Mouse (Mus musculus): Measurements from ENCODE around the gene Rufy1.
A peak's percentile ranks its signal among the peaks of the same experiment; 100 is the strongest.
"Not testable (repeated sequence)": the region's sequence is repeated elsewhere in the genome, so short reads cannot be mapped to it uniquely, and the experiment has no call there.

The Rufy1 gene

DNA sequence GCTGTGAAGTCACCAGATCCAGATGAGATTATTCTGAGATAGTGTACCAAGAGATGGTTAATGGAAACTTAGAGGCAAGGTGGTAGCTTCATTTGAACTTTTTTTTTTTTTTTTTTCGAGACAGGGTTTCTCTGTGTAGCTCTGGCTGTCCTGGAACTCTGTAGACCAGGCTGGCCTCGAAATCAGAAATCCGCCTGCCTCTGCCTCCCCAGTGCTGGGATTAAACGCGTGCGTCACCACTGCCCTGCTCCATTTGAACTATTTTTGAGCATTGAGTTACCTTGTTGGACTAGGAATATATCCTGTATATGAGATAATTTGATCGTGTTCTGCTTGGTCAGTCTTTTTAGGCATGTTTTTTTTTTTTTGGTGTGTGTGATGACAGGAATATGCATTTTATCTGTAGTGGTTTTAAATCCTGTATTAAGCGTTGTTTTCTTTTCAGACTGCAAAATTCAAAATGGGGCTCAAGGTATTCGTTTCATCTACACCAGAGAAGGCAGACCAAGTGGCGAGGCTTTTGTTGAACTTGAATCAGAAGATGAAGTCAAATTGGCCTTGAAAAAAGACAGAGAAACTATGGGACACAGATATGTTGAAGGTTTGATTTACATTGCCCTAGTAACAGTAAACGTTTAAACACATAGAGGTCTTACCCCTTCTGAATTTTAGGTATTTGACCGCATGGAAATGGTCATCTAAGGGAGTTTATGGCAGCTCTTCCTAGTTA, 51.7 kb downstream of the Rufy1 start:
- DNase-seq (ENCODE audit: low read depth, low spot score), result no peak

DNA sequence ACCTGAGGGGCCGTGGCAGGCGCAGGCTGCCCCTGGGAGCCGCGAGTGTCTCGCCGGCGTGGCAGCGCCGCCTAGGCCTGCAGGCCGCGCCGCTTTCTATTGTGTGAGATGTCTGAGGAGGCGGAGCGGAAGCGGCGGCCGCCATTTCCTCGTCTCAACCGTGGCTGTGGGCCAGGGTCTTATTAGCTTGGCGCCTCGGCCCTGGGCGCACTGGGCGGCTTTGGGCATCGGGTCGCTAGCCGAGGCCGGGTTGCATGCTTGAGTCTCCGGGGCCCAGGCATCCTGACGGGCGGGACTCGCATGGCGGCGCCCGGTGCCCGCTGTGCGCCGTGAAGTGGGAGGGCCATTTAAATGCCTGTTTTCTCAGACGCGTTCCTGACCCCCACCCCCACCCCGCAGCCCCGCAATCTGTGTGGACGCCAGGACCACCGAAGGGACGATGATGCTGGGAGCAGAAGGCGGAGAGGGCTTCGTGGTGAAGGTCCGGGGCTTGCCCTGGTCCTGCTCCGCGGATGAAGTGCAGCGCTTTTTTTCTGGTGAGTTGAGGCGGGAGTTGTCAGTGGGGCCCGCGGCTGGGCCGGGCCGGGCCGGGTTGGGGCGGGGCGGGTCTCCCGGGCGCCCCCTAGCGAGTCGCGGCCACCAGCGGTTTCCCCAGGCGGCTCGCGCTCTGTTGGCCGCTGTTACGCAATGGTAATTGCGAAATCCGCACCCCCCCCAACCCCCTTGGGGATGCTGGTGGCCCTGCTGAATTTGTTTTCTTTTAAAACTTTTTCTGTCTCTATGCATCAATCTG, 52.8 kb downstream of the Rufy1 start:
- peak; percentile 87 for DNase-seq (ENCODE audit: low read depth, low spot score)

DNA sequence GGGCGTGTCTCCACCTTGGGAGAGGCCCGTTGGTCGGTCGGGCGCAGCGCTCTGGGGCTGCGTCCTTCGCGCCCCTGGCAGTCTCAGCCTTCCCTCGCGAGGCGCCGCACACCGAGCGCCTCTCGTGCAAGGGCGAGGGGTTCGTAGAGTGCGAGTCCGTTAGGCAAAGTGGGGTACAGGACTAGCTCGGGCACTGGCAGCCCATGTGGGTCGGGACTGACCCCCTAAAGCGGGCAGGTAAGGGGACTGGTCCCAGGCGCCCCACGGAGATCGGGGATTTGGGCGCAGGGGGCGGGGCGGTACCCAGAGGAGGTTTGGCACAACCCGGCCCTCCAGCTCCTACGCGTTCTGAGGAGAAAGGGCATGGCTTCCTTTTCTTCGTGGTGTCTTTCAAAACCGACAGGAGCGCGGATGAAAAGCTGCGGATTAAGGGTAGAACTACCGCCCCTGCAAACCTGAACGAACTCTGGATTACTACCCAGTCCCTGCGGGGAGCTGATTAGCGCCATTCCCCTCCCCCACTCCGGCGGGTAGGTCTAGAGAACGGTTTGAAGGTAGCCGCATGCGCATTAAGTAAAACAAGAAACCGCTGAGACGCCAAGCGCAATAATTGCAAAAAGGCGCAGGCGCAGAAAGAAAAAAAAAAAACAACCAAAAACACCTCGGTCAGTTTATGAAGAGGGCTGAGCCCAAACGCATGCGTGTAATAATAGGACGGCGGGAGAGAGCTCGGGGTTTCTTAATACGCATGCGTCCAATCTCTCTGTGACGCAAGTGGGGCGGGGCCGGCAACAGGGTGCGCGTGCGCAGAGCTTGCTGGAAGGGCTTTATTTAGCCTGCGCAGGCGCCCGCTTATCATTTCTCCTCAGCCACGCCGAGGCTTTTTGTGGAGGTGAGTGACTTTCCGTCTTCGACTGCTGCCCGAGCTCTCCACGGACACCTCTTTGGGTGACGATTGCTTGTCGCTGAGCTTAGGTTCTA, 53.7 kb downstream of the Rufy1 start, which contains the start of gene Hnrnph1:
Hnrnph1 (plus strand) TSS at position 80 of the 981 bp plus-strand sequence.
- peak; percentile 100 for DNase-seq (ENCODE audit: low read depth, low spot score)

DNA sequence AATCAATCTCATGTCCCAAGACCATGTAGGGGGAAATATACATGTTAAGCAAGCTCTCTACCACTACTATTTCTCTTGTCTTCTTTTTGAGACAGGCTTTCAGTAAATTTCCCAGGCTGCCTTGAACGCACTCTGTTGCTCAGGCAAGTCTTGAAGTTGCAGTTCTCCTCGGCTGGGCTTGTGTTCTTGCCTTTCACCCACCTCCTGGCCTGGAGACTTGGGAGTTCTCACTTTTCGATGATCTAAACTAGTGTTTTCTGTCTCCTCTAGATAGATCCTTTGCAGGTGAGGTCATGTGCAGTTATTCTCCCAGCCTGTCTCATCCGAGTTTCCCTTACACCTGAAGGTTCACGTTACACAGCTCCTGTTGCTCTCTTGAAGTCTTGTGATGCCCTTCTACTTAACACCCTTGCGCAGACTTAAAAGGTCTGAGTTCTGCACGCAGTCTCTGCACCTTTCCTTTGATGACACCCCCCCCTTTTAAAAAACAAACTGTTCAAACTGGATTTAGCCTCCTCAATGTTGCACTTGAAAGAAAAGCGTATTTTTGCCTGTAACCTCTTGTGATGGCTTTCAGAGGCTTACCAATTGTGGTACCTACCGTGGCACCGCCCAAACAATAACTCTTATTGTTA, 54.7 kb downstream of the Rufy1 start:
- no peak for DNase-seq (ENCODE audit: low read depth, low spot score)

DNA sequence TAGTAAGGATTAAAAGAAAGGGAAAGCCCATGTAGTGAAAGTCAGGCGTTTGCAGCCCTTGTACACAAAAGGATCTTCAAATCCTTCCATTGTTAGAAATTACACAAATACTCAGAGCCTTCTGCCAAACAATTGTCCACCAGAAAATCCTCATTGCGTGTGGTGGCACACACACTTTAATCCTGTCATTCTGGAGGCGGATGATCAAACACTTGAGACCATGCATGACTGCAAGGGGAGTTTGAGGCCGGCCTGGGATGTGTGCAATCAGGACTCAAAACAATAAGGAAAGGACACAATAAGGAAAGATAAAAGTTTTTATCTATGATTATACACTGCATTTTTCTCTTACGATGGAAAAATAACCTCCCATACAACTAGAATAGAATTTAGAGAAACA, 55.5 kb downstream of the Rufy1 start:
- DNase-seq (ENCODE audit: low read depth, low spot score), result no peak

DNA sequence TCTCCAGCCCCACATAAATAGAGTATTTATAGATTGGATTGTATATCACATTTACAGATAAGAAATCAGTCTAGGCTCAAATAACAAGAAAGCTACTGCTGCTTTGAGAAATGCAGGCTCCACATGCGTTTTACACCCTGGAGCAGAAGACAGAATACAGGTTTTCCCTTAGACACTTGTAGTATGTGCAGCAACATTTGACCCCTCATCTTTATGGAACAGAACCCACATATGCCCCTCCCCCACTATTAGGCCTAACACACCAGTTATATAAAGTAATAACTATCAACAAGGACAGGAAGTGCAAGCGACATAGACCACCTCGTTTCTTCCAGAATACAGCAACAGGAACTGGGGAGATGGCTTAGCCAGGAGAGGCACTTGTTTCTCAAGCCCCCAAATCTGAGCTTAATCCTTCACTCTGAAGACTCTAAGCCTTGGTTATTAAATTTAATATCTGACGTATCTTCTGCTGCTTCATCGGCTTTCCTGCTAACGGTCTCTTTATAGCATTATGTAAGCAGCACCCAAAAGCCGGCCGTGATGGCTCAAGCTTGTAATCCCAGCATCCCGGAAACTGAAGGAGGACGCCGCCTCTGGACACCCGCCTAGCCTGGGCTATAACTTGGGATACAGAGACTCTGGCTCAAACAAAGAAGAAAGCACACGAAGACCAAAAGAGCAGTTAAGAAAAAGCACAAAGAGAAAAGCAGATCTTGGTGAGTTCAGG, 56.5 kb downstream of the Rufy1 start:
- no peak for DNase-seq (ENCODE audit: low read depth, low spot score)

DNA sequence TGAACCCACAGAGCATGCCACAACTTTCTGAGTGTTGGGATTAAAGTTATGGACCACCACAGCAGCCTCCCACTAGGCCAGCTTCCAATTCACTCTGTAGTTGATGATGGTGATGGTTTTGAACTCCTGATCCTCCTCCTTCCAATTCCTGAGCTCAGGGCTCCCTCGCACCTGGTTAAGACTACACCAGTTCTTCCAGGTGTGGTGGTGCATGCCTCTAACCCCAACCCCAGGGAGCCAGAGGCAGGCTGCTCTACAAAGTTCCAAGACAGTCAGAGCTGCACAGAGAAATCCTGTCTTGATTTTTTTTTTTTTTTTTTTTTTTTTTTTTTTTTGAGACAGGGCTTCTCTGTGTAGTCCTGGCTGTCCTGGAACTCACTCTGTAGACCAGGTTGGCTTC, 57.3 kb downstream of the Rufy1 start:
- no peak for DNase-seq (ENCODE audit: low read depth, low spot score)

DNA sequence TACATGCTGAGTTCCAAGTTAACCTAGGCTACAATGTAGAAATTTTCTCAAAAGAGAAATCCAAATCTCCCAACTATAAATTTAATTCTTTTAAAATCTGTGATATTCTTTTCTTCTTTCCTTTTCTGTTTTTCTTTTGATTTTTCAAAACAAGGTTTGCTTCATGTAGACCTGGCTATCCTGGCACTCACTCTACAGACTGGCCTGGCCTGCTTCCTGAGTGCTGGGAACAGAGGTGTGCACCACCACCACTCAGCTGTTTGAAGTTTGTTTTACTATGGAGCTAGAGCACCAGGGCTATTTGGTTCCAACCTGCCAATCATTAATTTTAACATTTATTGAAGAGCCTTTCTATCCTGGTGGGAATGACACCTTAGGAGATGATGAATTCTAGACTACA, 57.8 kb downstream of the Rufy1 start:
- DNase-seq (ENCODE audit: low read depth, low spot score), result no peak

DNA sequence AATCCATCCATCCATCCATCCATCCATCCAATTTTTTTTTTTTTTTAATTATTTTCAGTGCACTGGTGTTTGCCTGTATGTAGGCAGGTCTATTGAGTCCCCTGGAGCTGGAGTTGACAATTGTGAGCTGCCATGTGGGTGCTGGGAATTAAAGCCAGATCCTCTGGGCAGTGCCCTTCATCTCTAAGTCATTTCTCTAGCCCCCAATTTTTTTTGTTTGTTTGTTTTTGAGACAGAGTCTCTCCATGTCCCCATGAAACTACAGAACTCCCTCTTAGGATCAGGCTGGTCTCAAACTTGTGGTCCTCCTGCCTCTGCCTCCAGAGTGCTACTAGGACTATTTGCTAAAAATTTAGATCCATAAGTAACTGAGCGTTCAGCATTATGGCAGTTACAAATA, 59.0 kb downstream of the Rufy1 start:
- no peak for DNase-seq (ENCODE audit: low read depth, low spot score)

DNA sequence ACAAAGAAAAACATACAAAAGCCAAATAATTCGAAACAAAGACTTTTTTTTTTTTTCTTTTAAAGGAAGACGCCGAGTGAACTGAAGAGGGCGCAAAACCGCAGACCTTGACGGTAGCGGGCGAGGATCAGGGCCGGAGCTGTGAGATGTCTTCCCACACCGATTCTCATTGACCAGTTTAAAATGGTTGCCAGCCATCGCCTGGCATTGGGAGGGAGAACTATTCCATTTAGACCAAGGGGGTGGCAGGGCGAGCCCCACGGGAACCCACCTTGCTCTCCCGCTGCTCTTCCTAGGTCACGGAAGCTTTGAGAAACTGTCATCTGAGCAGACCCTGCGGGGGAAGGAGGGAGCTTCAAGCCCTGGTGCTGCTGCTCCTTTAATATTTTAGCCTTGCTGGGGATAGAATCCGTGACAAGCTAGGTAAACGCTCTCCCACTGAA, 59.5 kb downstream of the Rufy1 start:
- DNase-seq (ENCODE audit: low read depth, low spot score), result no peak

DNA sequence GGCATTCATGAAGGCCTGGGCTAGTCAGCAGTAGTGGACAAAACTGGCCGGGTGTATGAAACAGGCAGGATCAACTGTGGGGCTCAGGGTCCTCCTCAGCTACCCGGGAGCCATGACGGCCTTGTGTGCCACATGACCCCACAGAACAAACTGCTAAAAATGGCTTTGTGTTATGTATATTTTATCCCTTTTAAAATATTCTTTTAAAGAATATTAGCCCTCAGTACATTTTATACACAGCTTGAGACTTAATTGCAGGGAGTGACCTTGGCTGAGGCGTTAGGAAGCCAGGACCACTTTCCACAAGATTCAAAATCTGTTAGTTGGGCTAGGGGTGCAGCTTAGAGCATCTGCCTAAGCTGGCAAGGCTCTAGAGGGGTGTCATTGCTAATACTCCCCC, 60.0 kb downstream of the Rufy1 start:
- DNase-seq (ENCODE audit: low read depth, low spot score), result no peak

DNA sequence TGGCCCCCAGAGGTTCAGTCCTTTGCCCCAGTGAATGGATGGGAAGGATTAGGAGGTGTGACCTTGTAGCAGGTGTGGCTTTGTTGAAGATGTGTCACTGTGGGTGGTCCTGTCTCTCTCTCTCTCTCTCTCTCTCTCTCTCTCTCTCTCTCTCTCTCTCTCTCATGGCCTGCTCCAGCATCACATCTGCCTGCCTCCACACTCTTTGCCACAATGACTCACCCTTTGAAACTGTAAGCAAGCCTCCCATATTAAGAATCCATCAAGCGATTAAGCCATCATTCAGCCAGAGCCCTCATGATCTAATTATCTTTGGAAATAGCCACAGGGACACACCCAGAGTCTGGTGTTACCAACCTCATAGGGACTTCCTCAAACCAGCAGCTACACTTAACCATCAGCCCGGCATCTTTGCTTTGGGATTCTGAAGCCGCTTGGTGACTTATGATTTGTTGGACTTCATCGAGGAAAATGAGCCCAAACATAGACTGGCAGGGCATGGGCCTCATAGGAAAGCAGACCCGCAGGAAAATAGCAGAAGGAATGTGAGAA, 61.5 kb downstream of the Rufy1 start:
- DNase-seq (ENCODE audit: low read depth, low spot score), result peak; percentile 27

DNA sequence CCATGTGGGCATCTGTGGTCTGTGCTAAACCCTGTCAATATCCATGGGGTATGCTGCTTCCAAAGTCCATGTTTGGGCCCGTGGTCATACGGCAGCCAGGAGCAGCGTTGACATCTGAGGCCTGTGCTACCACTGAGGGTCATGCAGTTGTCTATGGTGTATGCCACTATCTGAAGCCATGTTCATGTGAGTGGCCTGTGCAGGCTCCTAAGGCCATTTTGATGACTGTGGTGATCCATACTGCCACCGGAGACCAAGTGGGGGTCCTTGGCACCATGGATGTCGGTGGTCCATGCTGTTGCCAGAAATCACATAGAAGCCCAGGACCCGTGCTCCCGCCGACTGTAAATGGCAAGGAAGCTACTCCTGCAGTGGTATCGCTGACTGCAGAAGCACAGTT, 63.4 kb downstream of the Rufy1 start:
- DNase-seq (ENCODE audit: low read depth, low spot score), result no peak

DNA sequence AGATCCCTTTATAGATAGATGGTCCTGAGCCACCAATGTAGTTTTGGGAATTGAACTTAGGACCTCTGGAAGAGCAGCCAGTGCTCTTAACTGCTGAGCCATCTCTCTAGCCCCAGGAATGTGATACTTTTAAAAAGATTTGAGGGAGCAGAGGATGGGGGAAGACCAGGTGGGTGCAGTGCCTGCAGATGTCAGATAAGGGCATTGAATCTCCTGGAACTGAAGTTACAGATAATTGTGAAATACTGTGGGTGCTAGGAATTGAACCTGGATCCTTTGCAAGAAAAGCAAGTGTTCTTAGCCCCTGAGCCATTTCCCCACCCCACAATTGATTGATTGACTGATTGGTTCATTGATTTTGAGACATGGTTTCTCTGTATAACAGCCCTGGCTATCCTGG, 65.6 kb downstream of the Rufy1 start:
- no peak for DNase-seq (ENCODE audit: low read depth, low spot score)

DNA sequence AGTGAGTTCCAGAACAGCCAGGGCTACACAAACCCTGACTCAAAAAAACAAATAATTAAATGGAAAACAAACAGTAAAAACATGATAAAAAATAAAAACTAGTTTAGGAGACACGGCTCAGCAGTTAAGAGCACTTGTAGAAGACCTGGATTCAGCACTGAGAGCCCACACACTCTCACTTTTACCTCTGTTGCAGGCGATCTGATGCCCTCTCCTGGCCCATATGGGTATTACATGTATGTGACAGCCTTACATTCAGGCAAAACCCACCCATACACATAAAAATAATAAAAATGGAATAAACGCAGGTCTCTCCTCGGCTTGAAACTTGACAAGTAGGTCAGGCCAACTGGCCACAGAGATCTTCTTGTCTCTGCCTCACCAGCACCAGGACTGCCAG, 66.4 kb downstream of the Rufy1 start:
- DNase-seq (ENCODE audit: low read depth, low spot score), result peak; percentile 67

DNA sequence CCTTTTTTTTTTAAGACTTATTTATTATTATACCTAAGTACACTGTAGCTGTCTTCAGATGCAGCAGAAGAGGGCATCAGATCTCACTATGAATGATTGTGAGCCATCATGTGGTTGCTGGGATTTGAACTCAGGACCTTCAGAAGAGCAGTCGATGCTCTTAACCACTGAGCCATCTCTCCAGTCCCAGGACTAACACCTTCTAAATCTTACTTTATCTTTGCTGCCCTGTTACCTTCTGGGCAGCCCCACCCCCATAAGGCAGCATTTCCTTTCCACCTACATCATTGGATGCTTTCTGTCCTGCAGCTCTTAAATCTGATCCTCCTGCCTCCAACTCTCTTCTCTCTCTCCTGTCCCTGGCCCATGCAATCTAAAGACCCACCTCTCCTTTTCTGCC, 69.6 kb downstream of the Rufy1 start:
- not testable (repeated sequence) for DNase-seq (ENCODE audit: low read depth, low spot score)

DNA sequence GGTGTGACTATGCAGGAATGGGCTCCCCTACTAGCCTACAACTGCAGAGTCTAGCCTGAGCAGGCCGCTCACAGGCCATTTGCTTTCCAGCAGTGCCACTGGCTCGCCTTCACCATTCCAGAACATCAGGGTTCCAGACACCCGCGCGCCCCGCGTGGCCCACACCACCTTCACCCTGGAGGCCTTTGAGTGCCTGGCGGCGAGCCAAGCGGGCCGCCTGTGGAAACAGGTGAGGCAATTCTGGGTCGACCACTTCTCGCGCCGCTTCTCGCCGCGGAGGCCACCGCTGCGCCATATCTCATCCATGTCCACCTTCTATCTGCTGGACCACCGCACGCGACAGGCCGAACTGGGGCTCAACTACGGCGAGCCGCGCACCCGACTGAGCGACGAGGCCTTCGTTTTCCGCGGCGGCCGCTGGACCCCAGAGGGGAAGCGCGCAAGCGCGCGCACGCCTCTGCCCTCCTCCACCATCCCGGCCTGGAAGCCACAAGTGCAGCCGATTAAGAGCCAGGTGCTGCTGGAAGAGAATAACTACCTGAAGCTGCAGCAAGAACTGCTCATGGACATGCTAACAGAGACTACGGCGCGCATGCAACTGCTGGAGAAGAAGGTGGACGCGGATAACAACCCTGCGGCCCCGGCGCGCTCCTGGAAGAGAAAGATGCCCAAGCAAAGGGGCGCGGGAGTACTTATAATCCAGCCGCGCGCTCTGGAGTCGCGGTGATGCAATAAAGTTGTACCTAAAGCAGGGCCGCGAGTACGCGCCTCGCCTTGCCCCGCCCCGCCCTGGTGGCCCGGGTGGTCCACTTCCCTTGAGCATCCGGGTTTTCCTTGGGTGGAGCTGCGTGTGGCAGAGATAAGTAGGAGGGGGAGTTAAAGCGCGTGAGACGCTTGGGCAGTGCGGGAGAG, 71.7 kb downstream of the Rufy1 start:
- no peak for DNase-seq (ENCODE audit: low read depth, low spot score)

DNA sequence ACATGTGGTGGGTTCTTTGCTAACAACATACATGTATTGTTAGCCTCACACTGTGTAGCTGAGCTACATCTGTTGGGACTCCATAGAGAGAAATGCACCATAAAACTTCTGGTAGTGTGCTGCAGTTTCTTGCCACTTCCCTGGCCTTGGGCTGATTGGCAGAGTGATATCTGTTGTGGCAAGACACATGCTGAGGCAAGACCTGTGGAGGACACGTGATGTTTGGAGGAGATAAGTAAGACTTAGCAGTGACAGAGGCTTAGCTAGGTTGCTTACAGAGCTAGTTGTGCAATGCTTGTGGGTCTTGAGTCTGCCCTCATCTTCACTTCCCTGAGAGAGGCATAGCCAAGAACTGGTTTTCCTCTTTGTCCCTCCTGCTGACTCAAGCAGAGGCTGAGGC, 75.5 kb downstream of the Rufy1 start:
- no peak for DNase-seq (ENCODE audit: low read depth, low spot score)

DNA sequence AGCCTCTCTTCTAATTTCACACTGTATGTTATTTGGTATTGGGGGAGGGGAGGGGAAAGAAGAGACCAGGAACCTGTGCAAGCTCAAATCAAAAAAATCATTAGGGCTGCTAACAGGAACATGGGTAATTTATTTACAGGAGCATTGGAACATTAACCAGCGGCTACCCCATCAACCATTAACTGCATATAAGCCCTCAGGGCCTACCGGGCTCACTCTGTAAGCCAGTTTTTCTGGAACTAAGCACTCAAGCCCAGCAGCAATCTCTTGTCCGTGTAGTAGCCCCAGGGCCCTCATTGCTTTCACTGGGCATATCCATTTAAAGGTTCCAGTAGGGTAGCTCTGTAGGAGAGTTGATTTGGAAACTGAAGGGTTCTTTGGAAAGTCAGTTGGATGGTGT, 76.1 kb downstream of the Rufy1 start:
- DNase-seq (ENCODE audit: low read depth, low spot score), result no peak
